Mouse (Mus musculus) midbrain, embryonic 16.5 days (tissue): ENCODE data around the gene Prkcsh. TPM values are rescaled to one million over a fixed set of nuclear protein-coding genes. Genes with fewer than 3 reads are reported as not detected.

ENCODE experiments used
- ATAC-seq: fragments of 200-750 bp; cut with Nextera tagmentation; 2 replicates; pipeline ENCODE4 v1.8.0; 2017; ENCODE audit warnings: moderate TSS enrichment
- H3K27ac ChIP-seq: fragments of 300-500 bp; sonication (generic); 2 replicates; pipeline ENCODE4 v1.5.1; 2014; ENCODE audit warnings: mild to moderate bottlenecking, low read length, mixed read lengths
- H3K27me3 ChIP-seq: fragments of 300-500 bp; sonication (generic); 2 replicates; pipeline ENCODE4 v1.6.1; 2014; ENCODE audit warnings: low read depth, low read length, mixed read lengths; ENCODE audit not compliant: control insufficient read depth, insufficient read depth
- H3K36me3 ChIP-seq: fragments of 300-500 bp; sonication (generic); 2 replicates; pipeline ENCODE4 v1.6.1; 2014; ENCODE audit warnings: mild to moderate bottlenecking, low read length, moderate library complexity, mixed read lengths; ENCODE audit not compliant: control insufficient read depth, insufficient read depth
- H3K4me1 ChIP-seq: fragments of 300-500 bp; sonication (generic); 2 replicates; pipeline ENCODE4 v1.6.1; 2014; ENCODE audit warnings: mild to moderate bottlenecking, low read length, mixed read lengths; ENCODE audit not compliant: control insufficient read depth, insufficient read depth
- H3K4me2 ChIP-seq: fragments of 300-500 bp; sonication (generic); 2 replicates; pipeline ENCODE4 v1.6.1; 2014; ENCODE audit warnings: mild to moderate bottlenecking, low read length, mixed read lengths
- H3K4me3 ChIP-seq: fragments of 300-500 bp; sonication (generic); 2 replicates; pipeline ENCODE4 v1.5.1; 2014; ENCODE audit warnings: low read depth, mild to moderate bottlenecking, low read length, moderate library complexity, mixed read lengths
- H3K9ac ChIP-seq: fragments of 300-500 bp; sonication (generic); 2 replicates; pipeline ENCODE4 v1.6.1; 2014; ENCODE audit warnings: low read depth, low read length, mixed read lengths
- H3K9me3 ChIP-seq: fragments of 300-500 bp; sonication (generic); replicated peaks from 2 replicates; pipeline ENCODE4 v1.6.1; 2014; ENCODE audit warnings: mild to moderate bottlenecking, low read length, mixed read lengths; ENCODE audit not compliant: control insufficient read depth, poor library complexity, severe bottlenecking
- WGBS: fragments of 180-500 bp; shearing (Covaris S2); extraction: QIAGEN DNeasy Blood & Tissue Kit; methylation state at CpG from one replicate; pipeline ENCODE4 v1.1.7; 2014; 5-methylcytosine and 5-hydroxymethylcytosine counted together
- polyA plus RNA-seq: library from polyadenylated mRNA; unstranded; fragments of >200 nt; fragmentation: Nextera tagmentation; extraction: Ambion mirVana; gene quantifications from 2 replicates; pipeline ENCODE4 v1.2.1, GENCODE M21; 2015

The Prkcsh gene
- polyA plus RNA-seq, 1 experiment from 2014 or later = 83.0 TPM

- H3K4me1 ChIP-seq = no peaks in the 10 kb centered on the region
- no peaks in the 10 kb centered on the region for H3K9me3 ChIP-seq
- H3K4me3 ChIP-seq = no peak overlapping the region
- whole genome bisulfite sequencing = 53% methylated on average over 8 of the region's 8 CpGs
- no peak overlapping the region for H3K4me2 ChIP-seq
- ATAC-seq = no peak
- no peak overlapping the region for H3K27ac ChIP-seq
- H3K36me3 ChIP-seq = peaks cover 34% of the 10 kb centered on the region
- no peak overlapping the region for H3K9ac ChIP-seq
- no peaks in the 10 kb centered on the region for H3K27me3 ChIP-seq
Measured at GRCm38 (mm10) chr9:22024592-22024991, 22.0 kb downstream of the Prkcsh start.

- ATAC-seq = no peak
- Histone ChIP-seq H3K36me3 (peaks cover 41% of the 10 kb centered on the region), H3K27me3 (no peaks in the 10 kb centered on the region), H3K9ac (no peak overlapping the region), H3K4me2 (no peak overlapping the region), H3K4me3 (no peak overlapping the region), H3K4me1 (no peaks in the 10 kb centered on the region), H3K27ac (no peak overlapping the region), H3K9me3 (no peaks in the 10 kb centered on the region)
- WGBS = 30% methylated on average over 7 of the region's 7 CpGs
Measured at GRCm38 (mm10) chr9:22028467-22028866, 25.9 kb downstream of the Prkcsh start.

GRCm38 (mm10) chr9:22030386-22030785 lies 27.8 kb downstream of the Prkcsh start:
- H3K4me1 ChIP-seq = peaks cover 2% of the 10 kb centered on the region; the same call in 1 of the 2 replicates
- H3K4me2 ChIP-seq = no peak overlapping the region
- H3K9me3 ChIP-seq = no peaks in the 10 kb centered on the region
- ATAC-seq = no peak
- no peaks in the 10 kb centered on the region for H3K27me3 ChIP-seq
- WGBS = 91% methylated on average over 9 of the region's 9 CpGs
- H3K4me3 ChIP-seq = no peak overlapping the region
- H3K9ac ChIP-seq = no peak overlapping the region
- H3K27ac ChIP-seq = no peak overlapping the region
- H3K36me3 ChIP-seq = peaks cover 34% of the 10 kb centered on the region

- H3K27me3 ChIP-seq = no peaks in the 10 kb centered on the region
- no peak overlapping the region for H3K27ac ChIP-seq
- H3K4me2 ChIP-seq = no peak overlapping the region
- H3K9me3 ChIP-seq = no peaks in the 10 kb centered on the region
- H3K36me3 ChIP-seq = peaks cover 16% of the 10 kb centered on the region
- H3K9ac ChIP-seq = no peak overlapping the region
- no peak overlapping the region for H3K4me3 ChIP-seq
- ATAC-seq = no peak
- WGBS = 17% methylated on average over 6 of the region's 6 CpGs
- H3K4me1 ChIP-seq = peaks cover 8% of the 10 kb centered on the region
Measured at GRCm38 (mm10) chr9:22035300-22036044, 32.9 kb downstream of the Prkcsh start.

- Histone ChIP-seq H3K4me1 (peaks cover 12% of the 10 kb centered on the region), H3K9ac (no peak overlapping the region), H3K36me3 (peaks cover 11% of the 10 kb centered on the region; the same call in 1 of the 2 replicates), H3K4me2 (no peak overlapping the region), H3K9me3 (no peaks in the 10 kb centered on the region), H3K27ac (no peak overlapping the region), H3K27me3 (no peaks in the 10 kb centered on the region), H3K4me3 (no peak overlapping the region)
- no peak for ATAC-seq
- WGBS = 83% methylated on average over 10 of the region's 10 CpGs
Measured at GRCm38 (mm10) chr9:22037826-22038225, 35.2 kb downstream of the Prkcsh start.

GRCm38 (mm10) chr9:22041832-22042231 lies 39.2 kb downstream of the Prkcsh start:
- Histone ChIP-seq H3K9me3 (no peaks in the 10 kb centered on the region), H3K4me2 (no peak overlapping the region), H3K9ac (no peak overlapping the region), H3K27me3 (no peaks in the 10 kb centered on the region), H3K4me1 (peaks cover 9% of the 10 kb centered on the region), H3K4me3 (no peak overlapping the region), H3K27ac (no peak overlapping the region), H3K36me3 (no peaks in the 10 kb centered on the region)
- WGBS = 71% methylated on average over 2 of the region's 2 CpGs
- ATAC-seq = no peak

GRCm38 (mm10) chr9:22047329-22047728 lies 44.7 kb downstream of the Prkcsh start:
- Histone ChIP-seq H3K4me2 (peak overlapping the region; percentile 3; the same call in 1 of the 2 replicates), H3K4me3 (no peak overlapping the region), H3K9me3 (no peaks in the 10 kb centered on the region), H3K9ac (no peak overlapping the region), H3K36me3 (no peaks in the 10 kb centered on the region), H3K27ac (no peak overlapping the region), H3K4me1 (peaks cover 31% of the 10 kb centered on the region), H3K27me3 (no peaks in the 10 kb centered on the region)
- 66% methylated on average over 9 of the region's 9 CpGs for WGBS
- no peak for ATAC-seq

GRCm38 (mm10) chr9:22049315-22049714 lies 46.7 kb downstream of the Prkcsh start:
- H3K27me3 ChIP-seq = no peaks in the 10 kb centered on the region
- H3K4me3 ChIP-seq = peak overlapping the region; percentile 98
- peak overlapping the region; percentile 95 for H3K27ac ChIP-seq
- no peaks in the 10 kb centered on the region for H3K9me3 ChIP-seq
- H3K9ac ChIP-seq = peak overlapping the region; percentile 99
- no peaks in the 10 kb centered on the region for H3K36me3 ChIP-seq
- ATAC-seq = no peak
- peak overlapping the region; percentile 91 for H3K4me2 ChIP-seq
- 33% methylated on average over 10 of the region's 11 CpGs for WGBS
- H3K4me1 ChIP-seq = peaks cover 31% of the 10 kb centered on the region

- ATAC-seq = no peak
- H3K4me3 ChIP-seq = peak overlapping the region; percentile 98
- H3K4me2 ChIP-seq = peak overlapping the region; percentile 91
- H3K9me3 ChIP-seq = no peaks in the 10 kb centered on the region
- peaks cover 33% of the 10 kb centered on the region for H3K4me1 ChIP-seq
- H3K9ac ChIP-seq = peak overlapping the region; percentile 99
- no peaks in the 10 kb centered on the region for H3K27me3 ChIP-seq
- 3% methylated on average over 4 of the region's 4 CpGs for WGBS
- peak overlapping the region; percentile 95 for H3K27ac ChIP-seq
- H3K36me3 ChIP-seq = no peaks in the 10 kb centered on the region
Measured at GRCm38 (mm10) chr9:22049721-22050270, 47.2 kb downstream of the Prkcsh start.
